Mouse (Mus musculus) spleen, postnatal 36 days (tissue): ENCODE results near the gene Slc33a1.

ENCODE experiments used
- DNase-seq, 2 experiments: peaks; one replicate each; pipeline ENCODE4 v3.0.0; 2022; ENCODE audit warnings: low spot score in 2 of 2, mixed read lengths in 1 of 2

Gene Slc33a1

GRCm38 (mm10) chr3:63898581-63899308 lies 65.8 kb downstream of the Slc33a1 start:
- peak; percentile 32 to 33 for DNase-seq

GRCm38 (mm10) chr3:63897177-63897576 lies 67.4 kb downstream of the Slc33a1 start:
- no peak for DNase-seq

GRCm38 (mm10) chr3:63896303-63896702 lies 68.3 kb downstream of the Slc33a1 start:
- no peak for DNase-seq

- DNase-seq = no peak
Observed at GRCm38 (mm10) chr3:63895786-63896185, 68.8 kb downstream of the Slc33a1 start.

GRCm38 (mm10) chr3:63893677-63894076 lies 70.9 kb downstream of the Slc33a1 start:
- peak in 1 of 2 experiments; percentile 1 for DNase-seq

- DNase-seq = no peak
Observed at GRCm38 (mm10) chr3:63892154-63892553, 72.4 kb downstream of the Slc33a1 start.
